Mouse (Mus musculus) intestine, embryonic 16.5 days (tissue): ENCODE data around the gene Gm16253. TPM values are rescaled to one million over a fixed set of nuclear protein-coding genes. Genes with fewer than 3 reads are reported as not detected.

Experiments
- ATAC-seq: fragments of 200-750 bp; cut with Nextera tagmentation; 2 replicates; pipeline ENCODE4 v1.8.0; 2017; ENCODE audit warnings: moderate TSS enrichment, moderate library complexity
- H3K27ac ChIP-seq: fragments of 300-500 bp; sonication (generic); 2 replicates; pipeline ENCODE4 v1.5.1; 2014; ENCODE audit warnings: mild to moderate bottlenecking, low read length
- H3K27me3 ChIP-seq: fragments of 300-500 bp; sonication (generic); replicated peaks from 2 replicates; pipeline ENCODE4 v1.6.1; 2014; ENCODE audit warnings: low read length, control low read depth, mixed read lengths; ENCODE audit not compliant: control insufficient read depth, insufficient read depth
- H3K36me3 ChIP-seq: fragments of 300-500 bp; sonication (generic); 2 replicates; pipeline ENCODE4 v1.6.1; 2014; ENCODE audit warnings: low read length, control low read depth; ENCODE audit not compliant: control insufficient read depth, insufficient read depth
- H3K4me1 ChIP-seq: fragments of 300-500 bp; sonication (generic); 2 replicates; pipeline ENCODE4 v1.6.1; 2014; ENCODE audit warnings: low read length, control low read depth, mixed read lengths; ENCODE audit not compliant: control insufficient read depth, insufficient read depth
- H3K4me2 ChIP-seq: fragments of 300-500 bp; sonication (generic); 2 replicates; pipeline ENCODE4 v1.6.1; 2014; ENCODE audit warnings: low read depth, low read length, control low read depth
- H3K4me3 ChIP-seq: fragments of 300-500 bp; sonication (generic); 2 replicates; pipeline ENCODE4 v1.5.1; 2014; ENCODE audit warnings: mild to moderate bottlenecking, low read length
- H3K9ac ChIP-seq: fragments of 300-500 bp; sonication (generic); 2 replicates; pipeline ENCODE4 v1.6.1; 2014; ENCODE audit warnings: low read depth, low read length
- H3K9me3 ChIP-seq: fragments of 300-500 bp; sonication (generic); 2 replicates; pipeline ENCODE4 v1.6.1; 2016; ENCODE audit warnings: low read length, control low read depth; ENCODE audit not compliant: control insufficient read depth
- WGBS: fragments of 180-500 bp; shearing (Covaris S2); extraction: QIAGEN DNeasy Blood & Tissue Kit; methylation state at CpG from one replicate; pipeline ENCODE4 v1.1.7; 2014; 5-methylcytosine and 5-hydroxymethylcytosine counted together
- polyA plus RNA-seq: library from polyadenylated mRNA; unstranded; fragments of >200 nt; fragmentation: Nextera tagmentation; extraction: Ambion mirVana; gene quantifications from 2 replicates; pipeline ENCODE4 v1.2.1, GENCODE M21; 2015

Gm16253 gene
- polyA plus RNA-seq, 1 experiment from 2014 or later, result 0.97 TPM

DNA sequence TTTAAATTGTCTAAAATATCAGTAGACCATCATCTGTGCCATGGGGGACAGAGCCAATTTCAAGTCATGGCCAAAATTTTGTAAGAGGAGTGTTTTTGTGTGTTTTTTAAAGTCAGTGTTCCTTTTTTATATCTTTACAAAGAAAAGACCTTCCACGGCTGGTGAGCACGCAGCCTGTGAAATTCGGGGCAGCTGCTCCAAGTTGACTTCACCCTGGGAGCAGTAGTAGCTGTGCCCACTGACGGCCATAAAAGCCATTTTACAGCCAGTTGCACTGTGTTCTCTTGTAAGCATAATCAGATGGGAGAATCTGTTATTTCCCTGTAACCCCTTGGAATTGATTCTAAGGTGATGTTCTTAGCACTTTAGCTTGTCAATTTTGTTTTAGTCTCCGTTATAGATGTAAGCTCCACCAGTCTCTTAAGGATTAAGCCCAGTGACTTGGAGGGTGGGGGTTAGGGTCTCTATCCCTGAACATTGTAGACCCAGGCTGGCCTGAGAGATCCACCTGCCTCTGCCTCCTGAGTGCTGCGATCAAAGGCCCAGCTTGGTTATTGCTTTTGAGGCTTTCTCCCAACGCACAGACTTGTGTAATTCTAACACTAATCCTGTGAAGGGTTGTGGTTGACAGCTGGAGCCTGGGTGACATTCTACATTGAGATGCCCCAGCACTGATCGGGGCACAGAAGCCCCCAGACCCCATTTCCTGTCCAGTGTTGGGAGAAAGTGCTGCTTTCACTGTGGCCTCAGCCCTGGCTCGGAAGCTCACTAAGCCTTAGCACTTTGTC is 15.7 kb upstream of the Gm16253 start:
- peak overlapping the region; percentile 89 for H3K4me3 ChIP-seq
- peak overlapping the region; percentile 94 for H3K9ac ChIP-seq
- peaks cover 45% of the 10 kb centered on the region for H3K4me1 ChIP-seq
- WGBS, result 69% methylated on average over 9 of the region's 9 CpGs
- no peaks in the 10 kb centered on the region for H3K9me3 ChIP-seq
- peaks cover 13% of the 10 kb centered on the region for H3K36me3 ChIP-seq
- peak overlapping the region; percentile 98 for H3K27ac ChIP-seq
- H3K4me2 ChIP-seq, result peak overlapping the region; percentile 80
- ATAC-seq, result no peak
- no peaks in the 10 kb centered on the region for H3K27me3 ChIP-seq

DNA sequence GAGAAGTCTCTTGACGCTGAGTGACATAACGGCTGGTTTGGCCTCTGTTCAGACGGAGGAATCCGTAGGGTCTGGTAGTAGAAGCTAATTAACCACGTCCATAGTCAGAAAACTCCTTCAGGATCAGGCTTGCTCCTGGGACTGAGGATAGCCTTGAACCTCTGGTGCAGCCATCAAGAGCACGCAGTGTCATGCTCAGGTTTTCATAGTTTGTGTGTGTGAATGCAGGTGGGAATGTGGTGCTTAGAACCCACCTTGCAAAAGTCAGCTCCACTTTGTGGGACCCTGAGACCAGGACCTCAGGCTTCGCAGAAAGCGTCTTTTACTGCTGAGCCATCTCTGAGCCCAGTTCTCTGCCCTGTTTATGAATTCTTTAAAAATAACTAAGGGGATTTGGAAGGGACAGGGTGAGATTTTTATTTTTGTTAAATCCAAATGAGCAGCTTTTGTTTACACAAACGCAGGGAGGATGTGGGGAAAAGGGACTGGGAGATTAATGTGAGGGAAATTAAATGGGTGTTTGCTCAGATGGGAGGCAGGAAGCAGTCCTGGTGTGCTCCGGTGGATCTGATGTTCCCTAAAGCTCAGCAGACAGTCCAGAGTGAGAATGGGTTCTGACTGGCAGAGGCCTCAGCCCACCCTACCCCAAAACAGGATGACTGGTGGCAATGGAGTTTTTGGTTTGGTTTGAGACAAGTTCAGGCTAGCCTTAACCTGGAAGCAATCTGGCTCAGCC is 14.7 kb upstream of the Gm16253 start:
- H3K4me3 ChIP-seq, result peak overlapping the region; percentile 5; the same call in 1 of the 2 replicates
- no peak for ATAC-seq
- H3K36me3 ChIP-seq, result peaks cover 13% of the 10 kb centered on the region
- H3K4me2 ChIP-seq, result peak overlapping the region; percentile 80
- H3K27me3 ChIP-seq, result no peaks in the 10 kb centered on the region
- H3K27ac ChIP-seq, result peak overlapping the region; percentile 98
- H3K9ac ChIP-seq, result peak overlapping the region; percentile 39; the same call in 1 of the 2 replicates
- peaks cover 49% of the 10 kb centered on the region for H3K4me1 ChIP-seq
- WGBS, result 37% methylated on average over 10 of the region's 10 CpGs
- H3K9me3 ChIP-seq, result no peaks in the 10 kb centered on the region

DNA sequence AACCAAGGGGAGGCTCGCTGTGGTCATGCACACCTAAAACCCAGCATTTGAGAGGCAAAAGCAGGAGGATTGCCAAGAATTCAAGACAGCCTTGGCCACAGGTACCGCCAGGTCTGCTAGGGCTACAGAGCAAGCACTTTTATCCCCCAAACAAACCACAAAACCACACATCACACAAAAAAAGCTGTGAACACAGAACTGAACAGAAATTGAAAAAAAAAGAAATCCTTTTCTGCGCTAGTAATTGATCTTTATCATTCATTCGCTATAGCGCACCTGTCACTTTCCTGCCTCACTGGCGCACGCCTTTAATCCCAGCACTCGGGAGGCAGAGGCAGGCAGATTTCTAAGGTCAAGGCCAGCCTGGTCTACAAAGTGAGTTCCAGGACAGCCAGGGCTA is 13.5 kb upstream of the Gm16253 start:
- WGBS, result 91% methylated on average over 8 of the region's 8 CpGs
- Histone ChIP-seq H3K9ac (no peak overlapping the region), H3K4me1 (peaks cover 51% of the 10 kb centered on the region), H3K4me2 (no peak overlapping the region), H3K4me3 (no peak overlapping the region), H3K27me3 (no peaks in the 10 kb centered on the region), H3K36me3 (peaks cover 13% of the 10 kb centered on the region), H3K9me3 (no peaks in the 10 kb centered on the region), H3K27ac (peak overlapping the region; percentile 94; the same call in 1 of the 2 replicates)
- no peak for ATAC-seq

DNA sequence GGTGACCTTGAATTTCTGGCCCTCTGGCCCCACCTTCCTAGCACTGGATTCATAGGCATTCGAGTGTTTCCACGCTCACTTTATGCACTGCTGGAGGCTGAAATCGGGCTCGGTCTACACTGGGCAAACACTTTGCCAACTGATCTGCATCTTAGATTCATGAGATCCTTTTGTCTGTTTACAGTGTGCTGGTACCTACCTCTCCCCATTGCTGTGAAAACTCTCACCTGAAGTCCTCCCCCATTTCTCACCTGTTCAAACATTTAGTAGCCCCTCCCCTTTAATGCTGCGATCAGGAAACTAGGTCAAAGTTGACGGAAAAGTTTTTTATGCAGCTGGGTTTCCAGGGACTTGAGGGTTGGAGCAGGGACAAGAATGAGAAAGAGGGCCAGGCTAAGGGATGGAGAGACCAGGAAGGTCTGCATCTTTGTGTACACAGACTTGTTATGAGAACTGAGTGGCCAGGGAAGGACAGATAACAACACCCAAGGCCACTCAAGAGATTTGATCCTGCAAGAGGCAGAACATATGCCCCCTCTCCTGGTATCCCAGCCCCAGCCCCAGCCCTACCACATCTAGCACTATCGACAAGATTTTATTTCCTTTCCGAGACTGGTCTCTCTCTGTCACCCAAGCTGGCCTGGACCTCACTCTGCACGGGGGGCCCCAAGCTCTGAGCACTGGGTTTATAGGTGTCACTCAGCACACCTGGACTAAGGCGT is 12.7 kb upstream of the Gm16253 start:
- H3K4me2 ChIP-seq, result peak overlapping the region; percentile 29; the same call in 1 of the 2 replicates
- peak overlapping the region; percentile 9 for H3K4me3 ChIP-seq
- H3K4me1 ChIP-seq, result peaks cover 51% of the 10 kb centered on the region
- H3K9me3 ChIP-seq, result no peaks in the 10 kb centered on the region
- H3K9ac ChIP-seq, result peak overlapping the region; percentile 53; the same call in 1 of the 2 replicates
- peak overlapping the region; percentile 94 for H3K27ac ChIP-seq
- H3K36me3 ChIP-seq, result peaks cover 13% of the 10 kb centered on the region
- WGBS, result 39% methylated on average over 10 of the region's 10 CpGs
- H3K27me3 ChIP-seq, result no peaks in the 10 kb centered on the region
- ATAC-seq, result peak; percentile 67

DNA sequence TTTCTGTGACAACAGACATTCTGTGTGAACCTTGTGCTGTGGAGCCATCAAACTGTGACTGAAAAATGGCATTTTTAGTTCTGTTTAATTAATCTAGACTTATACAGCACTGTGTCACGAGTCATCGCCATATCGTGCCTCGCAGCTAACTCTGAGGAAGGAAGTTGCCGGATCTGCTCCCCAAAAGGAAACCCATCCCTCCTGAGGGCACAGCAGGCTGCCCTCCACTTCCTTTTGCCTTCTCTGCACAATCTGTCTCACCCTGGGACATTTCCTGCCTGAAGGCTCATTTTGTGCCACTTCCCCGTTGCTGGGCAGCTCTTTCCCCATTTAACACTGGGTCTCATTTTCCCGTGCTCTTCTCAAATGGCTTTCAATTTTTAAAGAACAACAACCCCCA is 12.2 kb upstream of the Gm16253 start:
- Histone ChIP-seq H3K27me3 (no peaks in the 10 kb centered on the region), H3K4me3 (peak overlapping the region; percentile 9), H3K36me3 (peaks cover 11% of the 10 kb centered on the region), H3K9ac (peak overlapping the region; percentile 53), H3K4me2 (peak overlapping the region; percentile 29; the same call in 1 of the 2 replicates), H3K9me3 (no peaks in the 10 kb centered on the region), H3K4me1 (peaks cover 51% of the 10 kb centered on the region), H3K27ac (peak overlapping the region; percentile 94)
- ATAC-seq, result peak; percentile 34; the same call in 1 of the 2 replicates
- 47% methylated on average over 7 of the region's 7 CpGs for WGBS

DNA sequence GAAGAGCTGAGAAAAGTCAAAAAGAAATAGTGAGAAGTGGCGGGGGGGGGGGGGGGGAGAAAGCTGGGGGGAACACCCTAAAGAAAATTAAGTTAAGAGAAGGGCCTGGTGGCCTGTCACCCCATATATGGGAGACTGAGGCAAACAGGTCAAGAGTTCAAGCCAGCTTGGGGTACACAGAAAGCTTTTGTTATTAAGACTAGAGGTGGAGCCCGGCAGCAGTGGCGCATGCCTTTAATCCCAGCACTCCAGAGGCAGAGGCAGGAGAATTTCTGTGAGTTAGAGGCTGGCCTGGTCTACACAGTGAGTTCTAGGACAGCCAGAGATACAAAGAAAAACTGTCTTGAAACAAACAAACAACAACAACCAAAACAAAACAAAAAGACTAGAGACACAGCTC is 11.7 kb upstream of the Gm16253 start:
- H3K27ac ChIP-seq, result peak overlapping the region; percentile 94; the same call in 1 of the 2 replicates
- no peak overlapping the region for H3K4me3 ChIP-seq
- peaks cover 48% of the 10 kb centered on the region for H3K4me1 ChIP-seq
- H3K36me3 ChIP-seq, result peaks cover 9% of the 10 kb centered on the region
- H3K9me3 ChIP-seq, result no peaks in the 10 kb centered on the region
- no peak for ATAC-seq
- H3K27me3 ChIP-seq, result no peaks in the 10 kb centered on the region
- no peak overlapping the region for H3K4me2 ChIP-seq
- WGBS, result 77% methylated on average over 3 of the region's 3 CpGs
- H3K9ac ChIP-seq, result no peak overlapping the region

DNA sequence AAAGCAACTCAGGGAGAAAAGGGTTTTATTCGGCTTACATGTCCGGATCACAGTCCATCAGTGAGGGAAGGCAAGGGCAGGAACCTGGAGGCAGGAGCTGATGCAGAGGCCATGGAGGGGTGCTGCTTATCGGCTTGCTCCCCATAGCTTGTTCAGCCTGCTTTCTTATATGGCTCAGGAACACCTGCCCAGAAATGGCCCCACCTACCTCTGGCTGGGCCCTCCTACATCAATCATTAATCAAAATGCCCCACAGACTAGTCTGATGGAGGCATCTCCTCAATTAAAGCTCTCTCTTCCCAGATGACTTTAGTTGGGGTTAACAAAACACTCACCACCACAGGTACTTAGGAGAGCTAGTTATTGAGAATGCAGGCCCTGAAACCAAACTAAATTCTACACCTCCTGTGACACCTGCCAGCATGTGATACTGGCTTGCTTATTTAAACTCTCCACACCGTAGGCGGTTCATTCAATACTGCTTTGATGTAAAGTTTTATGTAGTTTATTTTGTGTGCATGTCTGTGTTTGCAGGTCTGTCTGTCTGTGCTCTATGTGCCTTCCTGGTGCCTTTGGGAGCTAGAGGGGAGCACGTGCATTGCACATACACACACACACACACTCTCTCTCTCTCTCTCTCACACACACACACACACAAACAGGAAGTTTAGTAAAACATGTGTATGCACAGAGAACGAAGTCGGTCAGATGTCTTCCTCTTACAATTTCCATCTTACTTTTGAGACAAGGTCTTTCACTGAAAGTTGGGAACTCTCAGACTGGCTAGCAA is 9.9 kb upstream of the Gm16253 start:
- 80% methylated on average over 8 of the region's 8 CpGs for WGBS
- Histone ChIP-seq H3K4me3 (no peak overlapping the region), H3K4me2 (no peak overlapping the region), H3K9ac (no peak overlapping the region), H3K4me1 (peaks cover 35% of the 10 kb centered on the region), H3K9me3 (no peaks in the 10 kb centered on the region), H3K27ac (peak overlapping the region; percentile 15; the same call in 1 of the 2 replicates), H3K36me3 (no peaks in the 10 kb centered on the region), H3K27me3 (no peaks in the 10 kb centered on the region)
- no peak for ATAC-seq

DNA sequence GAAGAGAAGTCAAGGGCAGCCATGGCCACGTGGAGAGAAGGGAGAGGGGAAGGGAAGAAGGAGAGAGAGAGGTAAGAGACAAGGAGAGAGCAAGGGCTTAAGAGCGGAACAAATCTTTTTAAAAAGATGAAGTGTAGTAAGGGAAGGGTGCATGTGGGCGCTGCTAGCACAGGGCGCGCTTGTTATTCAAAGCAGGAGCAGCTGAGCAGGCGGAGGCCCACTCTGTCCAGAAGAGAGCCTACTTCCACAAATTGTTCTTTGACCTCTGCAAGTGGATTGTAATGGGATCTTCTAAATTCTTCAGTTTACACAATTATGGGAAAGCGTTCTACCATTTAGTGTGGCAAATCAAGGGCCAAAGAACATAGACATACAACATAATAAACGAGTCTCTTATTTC is 8.2 kb upstream of the Gm16253 start:
- Histone ChIP-seq H3K27me3 (no peaks in the 10 kb centered on the region), H3K27ac (no peak overlapping the region), H3K36me3 (no peaks in the 10 kb centered on the region), H3K4me2 (no peak overlapping the region), H3K9me3 (no peaks in the 10 kb centered on the region), H3K4me3 (no peak overlapping the region), H3K9ac (no peak overlapping the region), H3K4me1 (peaks cover 33% of the 10 kb centered on the region)
- 72% methylated on average over 8 of the region's 8 CpGs for WGBS
- ATAC-seq, result no peak
